Mouse (Mus musculus) cortical plate, adult 2 months (tissue): ENCODE results near the gene Gsg1l. TPM values are rescaled to one million over a fixed set of nuclear protein-coding genes. Genes with fewer than 3 reads are reported as not detected.

ENCODE experiments used
- H3K27ac ChIP-seq: fragments of 200-500 bp; 2 replicates; pipeline ENCODE4 v1.5.1; 2012; ENCODE audit warnings: low read length, control low read depth, inconsistent platforms; ENCODE audit not compliant: insufficient read depth
- H3K4me1 ChIP-seq: fragments of 200-500 bp; 2 replicates; pipeline ENCODE4 v1.6.1; 2011; ENCODE audit warnings: low read length; ENCODE audit not compliant: control insufficient read depth, insufficient read depth
- H3K4me3 ChIP-seq: fragments of 200-500 bp; 2 replicates; pipeline ENCODE4 v1.5.1; 2011; ENCODE audit warnings: mild to moderate bottlenecking, low read length, control low read depth; ENCODE audit not compliant: insufficient read depth
- CTCF ChIP-seq: fragments of 200-500 bp; IDR thresholded peaks from 2 replicates; pipeline ENCODE4 v1.5.1; 2011; ENCODE audit warnings: mild to moderate bottlenecking, control low read depth, low read length; ENCODE audit not compliant: insufficient read depth; ENCODE audit errors: extremely low read depth
- POLR2A ChIP-seq: fragments of 200-500 bp; IDR thresholded peaks from 2 replicates; pipeline ENCODE4 v1.6.1; 2011; ENCODE audit warnings: mild to moderate bottlenecking, low read length, control low read depth; ENCODE audit not compliant: insufficient read depth; ENCODE audit errors: extremely low read depth
- polyA plus RNA-seq: library from polyadenylated mRNA; depleted of rRNA; stranded (reverse); fragments of >200 nt; gene quantifications from 2 replicates; pipeline ENCODE4 v1.2.3, GENCODE M21; 2012

The Gsg1l gene
- polyA plus RNA-seq, 1 experiment = 69.5 TPM

DNA sequence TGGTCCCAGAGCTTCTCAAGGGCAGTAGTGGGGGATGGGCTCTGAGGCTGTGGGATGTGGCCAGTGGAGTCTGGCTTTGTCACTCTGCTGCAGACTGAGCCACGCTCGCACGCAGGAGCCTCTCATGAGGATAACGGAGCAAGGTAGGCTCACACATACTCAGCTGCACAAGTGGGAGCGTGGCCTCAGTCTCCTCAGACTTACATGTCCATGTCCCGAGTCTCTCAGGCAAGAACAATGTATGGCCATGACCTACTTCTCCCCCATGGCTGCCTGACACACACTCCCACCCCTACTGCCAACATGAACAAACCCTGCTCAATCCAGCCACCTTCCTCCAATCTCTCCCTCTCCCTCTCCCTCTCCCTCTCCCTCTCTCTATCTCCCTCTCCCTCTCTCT is 106.8 kb downstream of the Gsg1l start:
- TF ChIP-seq CTCF (no peak), POLR2A (no peak)
- H3K27ac ChIP-seq = no peak overlapping the region
- peaks cover 2% of the 10 kb centered on the region; the same call in 1 of the 2 replicates for H3K4me1 ChIP-seq
- no peak overlapping the region for H3K4me3 ChIP-seq

- TF ChIP-seq POLR2A = no peak
- TF ChIP-seq CTCF = no peak
- Histone ChIP-seq H3K27ac (no peak overlapping the region), H3K4me1 (peaks cover 2% of the 10 kb centered on the region; the same call in 1 of the 2 replicates), H3K4me3 (no peak overlapping the region)
Measured at GRCm38 (mm10) chr7:125973874-125974273, 108.3 kb downstream of the Gsg1l start.

- Histone ChIP-seq H3K4me3 (no peak overlapping the region), H3K4me1 (peaks cover 2% of the 10 kb centered on the region; the same call in 1 of the 2 replicates), H3K27ac (no peak overlapping the region)
- no peak for TF ChIP-seq CTCF
- TF ChIP-seq POLR2A = no peak
Measured at GRCm38 (mm10) chr7:125972776-125973175, 109.4 kb downstream of the Gsg1l start.

- H3K4me1 ChIP-seq = peaks cover 2% of the 10 kb centered on the region; the same call in 1 of the 2 replicates
- TF ChIP-seq POLR2A = no peak
- TF ChIP-seq CTCF = no peak
- no peak overlapping the region for H3K27ac ChIP-seq
- H3K4me3 ChIP-seq = no peak overlapping the region
Measured at GRCm38 (mm10) chr7:125972174-125972672, 110.0 kb downstream of the Gsg1l start.

DNA sequence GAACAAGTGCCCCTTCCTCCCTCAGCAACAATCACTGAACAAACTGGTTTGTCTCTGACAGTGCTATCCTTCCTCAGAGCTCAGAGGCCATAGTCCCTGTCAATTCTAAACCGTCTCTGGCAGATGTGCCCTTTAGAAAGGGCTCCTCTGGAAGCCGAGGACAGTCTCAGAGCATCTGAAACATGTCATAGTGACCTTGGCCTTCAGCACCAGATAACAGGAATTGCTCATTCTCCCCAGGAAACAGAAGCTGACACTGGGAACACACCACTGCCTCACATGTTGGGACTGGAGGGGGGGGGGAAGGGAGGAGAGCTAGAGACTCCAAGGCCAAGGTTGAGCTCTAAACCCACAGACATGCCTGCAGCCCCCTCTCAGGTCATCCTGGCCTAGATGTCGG is 113.1 kb downstream of the Gsg1l start:
- TF ChIP-seq POLR2A (no peak), CTCF (no peak)
- peaks cover 2% of the 10 kb centered on the region; the same call in 1 of the 2 replicates for H3K4me1 ChIP-seq
- no peak overlapping the region for H3K4me3 ChIP-seq
- H3K27ac ChIP-seq = no peak overlapping the region

DNA sequence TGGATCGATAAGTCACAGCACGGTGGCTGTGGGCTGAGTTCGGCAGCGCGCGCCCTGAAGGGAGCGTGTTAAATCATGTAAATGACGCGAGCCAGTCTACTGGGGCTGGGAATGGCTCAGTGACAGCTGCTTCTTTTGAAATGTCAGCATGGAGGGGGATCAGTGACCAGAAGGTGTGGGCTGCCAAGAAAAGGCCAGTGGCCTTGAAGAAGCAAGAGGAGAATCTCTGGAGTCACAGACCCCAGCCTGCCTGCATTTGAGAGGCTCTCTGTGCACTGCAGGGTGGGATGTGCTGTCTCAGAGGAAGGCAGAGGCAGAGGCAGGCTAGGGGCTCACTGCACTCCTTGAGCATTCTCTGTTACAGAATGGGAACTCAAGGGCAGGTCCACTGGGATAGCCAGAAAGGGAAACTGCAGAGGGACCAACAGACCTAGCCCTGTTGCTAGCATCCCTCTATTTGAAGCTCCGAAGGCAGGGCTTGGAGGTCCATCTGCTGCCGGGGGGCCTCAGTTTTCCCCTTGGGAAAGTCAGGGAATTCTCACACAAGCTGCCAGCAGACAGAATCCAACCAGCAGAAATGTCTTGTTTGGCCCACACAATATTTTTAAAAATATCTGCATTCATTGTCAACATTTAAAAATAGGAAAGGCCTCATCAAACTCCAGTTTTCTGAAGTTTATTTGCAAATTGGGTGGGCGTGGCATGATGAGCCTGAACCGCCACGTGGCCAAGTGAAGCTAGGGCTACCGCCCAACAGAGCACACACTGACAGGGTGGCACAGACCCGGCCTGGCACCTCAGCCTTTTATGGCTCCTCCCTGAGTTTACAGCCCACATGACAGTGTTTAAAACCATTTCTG is 115.6 kb downstream of the Gsg1l start:
- no peak overlapping the region for H3K4me3 ChIP-seq
- H3K4me1 ChIP-seq = no peaks in the 10 kb centered on the region
- no peak for TF ChIP-seq CTCF
- TF ChIP-seq POLR2A = no peak
- H3K27ac ChIP-seq = no peak overlapping the region

- TF ChIP-seq POLR2A (no peak), CTCF (no peak)
- no peak overlapping the region for H3K27ac ChIP-seq
Measured at GRCm38 (mm10) chr7:125964087-125964607, 118.1 kb downstream of the Gsg1l start.

GRCm38 (mm10) chr7:125959294-125960048 is 122.7 kb downstream of the Gsg1l start:
- no peak overlapping the region for H3K27ac ChIP-seq
- H3K4me3 ChIP-seq = no peak overlapping the region
- no peak for TF ChIP-seq CTCF
- TF ChIP-seq POLR2A = no peak
- no peaks in the 10 kb centered on the region for H3K4me1 ChIP-seq

More at GRCm38 (mm10) chr7:125964087-125964607, 118.1 kb downstream of the Gsg1l start:
- no peak overlapping the region for H3K4me3 ChIP-seq
- no peaks in the 10 kb centered on the region for H3K4me1 ChIP-seq

DNA sequence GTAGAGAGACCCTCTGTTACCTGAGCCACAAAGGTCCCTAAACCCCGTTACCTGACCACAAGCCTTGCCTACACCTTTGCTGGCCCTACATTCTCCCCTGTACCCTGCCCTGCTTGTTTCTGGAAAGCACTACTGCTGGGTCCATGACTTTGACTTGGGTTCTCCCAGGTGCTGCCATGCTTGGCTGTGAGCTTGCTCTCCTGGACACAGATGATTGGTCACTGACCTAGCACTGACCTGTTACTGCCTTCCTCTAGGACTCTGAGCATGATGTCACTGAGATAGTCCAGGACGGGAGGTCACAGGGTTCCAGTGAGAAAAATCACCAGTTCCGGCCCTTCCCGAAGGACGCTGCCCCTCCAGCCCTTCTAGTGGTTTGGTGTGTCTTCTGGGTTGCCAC is 123.4 kb downstream of the Gsg1l start:
- Histone ChIP-seq H3K4me1 (no peaks in the 10 kb centered on the region), H3K4me3 (no peak overlapping the region), H3K27ac (no peak overlapping the region)
- TF ChIP-seq POLR2A = no peak
- TF ChIP-seq CTCF = no peak

- no peak for TF ChIP-seq POLR2A
- no peak for TF ChIP-seq CTCF
- H3K4me3 ChIP-seq = no peak overlapping the region
- H3K27ac ChIP-seq = no peak overlapping the region
- no peaks in the 10 kb centered on the region for H3K4me1 ChIP-seq
Measured at GRCm38 (mm10) chr7:125954994-125955393, 127.2 kb downstream of the Gsg1l start.
